Comparison of ENCODE assay signal across 11 mouse cellular contexts in genomic region chr9:123986217-123986616, GRCm38 (mm10). TPM values are rescaled to one million over a fixed set of nuclear protein-coding genes. Genes with fewer than 3 reads are reported as not detected.
DNase-seq lines count a peak whose midpoint lies in the region; ATAC-seq lines count a peak whose summit lies in the region.
"Had no signal": no experiment of that assay in that cellular context is flagged by ENCODE, and none has a peak within 500 bp of the region (broad histone marks: within the 10 kb centered on the region; RNA-seq: fewer than 3 reads in every experiment).

No protein-coding gene starts in this region.

- no peak overlapping the region for H3K9ac ChIP-seq in embryonic facial prominence, embryonic 14.5 days (ENCODE audit: low read depth, low read length)
- H3K9ac ChIP-seq in forebrain, embryonic 11.5 days (ENCODE audit: low read length) = no peak overlapping the region
- H3K9ac ChIP-seq: limb, embryonic 15.5 days had no signal

- no peaks in the 10 kb centered on the region for H3K4me1 ChIP-seq in embryonic facial prominence, embryonic 14.5 days (ENCODE audit: control insufficient read depth, insufficient read depth, low read length)
- no peaks in the 10 kb centered on the region for H3K4me1 ChIP-seq in forebrain, embryonic 11.5 days (replicated peaks; ENCODE audit: control insufficient read depth, insufficient read depth, low read length)
- H3K4me1 ChIP-seq: limb, embryonic 15.5 days had no signal

- no peak overlapping the region for H3K4me2 ChIP-seq in embryonic facial prominence, embryonic 14.5 days (ENCODE audit: low read depth, low read length)
- H3K4me2 ChIP-seq in forebrain, embryonic 11.5 days (ENCODE audit: low read depth, low read length, severe bottlenecking) = no peak overlapping the region
- H3K4me2 ChIP-seq: limb, embryonic 15.5 days had no signal

- H3K9me3 ChIP-seq in embryonic facial prominence, embryonic 14.5 days (ENCODE audit: control insufficient read depth, low read length) = no peaks in the 10 kb centered on the region
- no peaks in the 10 kb centered on the region for H3K9me3 ChIP-seq in forebrain, embryonic 11.5 days (ENCODE audit: control insufficient read depth, low read length)
- H3K9me3 ChIP-seq: limb, embryonic 15.5 days had no signal

- H3K27me3 ChIP-seq in embryonic facial prominence, embryonic 14.5 days (replicated peaks; ENCODE audit: control insufficient read depth, insufficient read depth, low read length) = no peaks in the 10 kb centered on the region
- no peaks in the 10 kb centered on the region for H3K27me3 ChIP-seq in forebrain, embryonic 11.5 days (ENCODE audit: control insufficient read depth, insufficient read depth, low read length)
- H3K27me3 ChIP-seq: limb, embryonic 15.5 days had no signal

- no peak overlapping the region for H3K27ac ChIP-seq in embryonic facial prominence, embryonic 14.5 days (replicated peaks; ENCODE audit: low read depth, low read length)
- H3K27ac ChIP-seq in forebrain, embryonic 11.5 days (ENCODE audit: low read depth, low read length) = no peak overlapping the region
- H3K27ac ChIP-seq: limb, embryonic 15.5 days had no signal

- peak; percentile 22 for DNase-seq in heart, postnatal 10 days
- DNase-seq in heart, postnatal 36 days = no peak
- peak; percentile 62 for DNase-seq in CD4-positive helper T cell, adult 2 months (ENCODE audit: low read depth, low spot score)
- DNase-seq in embryonic facial prominence, embryonic 14.5 days (ENCODE audit: low spot score) = peak; percentile 14
- peak; percentile 57 for DNase-seq in lung, postnatal 25 days (ENCODE audit: low spot score)
- no peak for DNase-seq in forebrain, embryonic 11.5 days (ENCODE audit: low spot score)
- no peak for DNase-seq in adipocyte (ENCODE audit: low spot score)
- DNase-seq in cerebellum, postnatal 36 days = no peak

- intact Hi-C loops in heart, postnatal 10 days (cut with DNase I) = loop anchor here (5.0 kb wide), 1 partner anchor 141 kb away; no protein-coding TSS in a partner anchor
- intact Hi-C loops in heart, postnatal 36 days (cut with DNase I) = no loop called here

- 93% methylated on average over 2 of the region's 2 CpGs for WGBS in embryonic facial prominence, embryonic 14.5 days
- WGBS in forebrain, embryonic 11.5 days = 82% methylated on average over 2 of the region's 2 CpGs

- H3K36me3 ChIP-seq in embryonic facial prominence, embryonic 14.5 days (ENCODE audit: control insufficient read depth, insufficient read depth, low read length) = no peaks in the 10 kb centered on the region
- H3K36me3 ChIP-seq in forebrain, embryonic 11.5 days (ENCODE audit: control insufficient read depth, insufficient read depth, low read length) = no peaks in the 10 kb centered on the region
- H3K36me3 ChIP-seq: limb, embryonic 15.5 days had no signal

- no peak overlapping the region for H3K4me3 ChIP-seq in embryonic facial prominence, embryonic 14.5 days (ENCODE audit: low read depth, low read length)
- no peak overlapping the region for H3K4me3 ChIP-seq in forebrain, embryonic 11.5 days (ENCODE audit: low read depth, low read length)
- H3K4me3 ChIP-seq: limb, embryonic 15.5 days had no signal

- no peak for ATAC-seq in embryonic facial prominence, embryonic 14.5 days (ENCODE audit: low read depth)
- no peak for ATAC-seq in forebrain, embryonic 11.5 days (replicated peaks; ENCODE audit: low FRiP score)

RNA-seq across cellular contexts. Expression of gene Ccr1l1, which starts 8.0 kb away (rescaled TPM):
- not detected for total RNA-seq in heart, postnatal 10 days (2021)
- not detected for total RNA-seq in heart, postnatal 36 days (2021)
- polyA plus RNA-seq in embryonic facial prominence, embryonic 14.5 days (2014; fragmentation: Nextera tagmentation; extraction: Ambion mirVana) = not detected in 2 replicates
- not detected in 2 replicates for polyA plus RNA-seq in forebrain, embryonic 11.5 days (2014; fragmentation: Nextera tagmentation; extraction: Ambion mirVana)
- polyA plus RNA-seq: frontal cortex, adult 2 months; limb, embryonic 15.5 days; small intestine, adult 2 months had no signal

RNA-seq across cellular contexts. Expression of gene Ccr1, which starts 17.7 kb away (rescaled TPM):
- 1 to 10 TPM; 1.3 to 1.7 TPM for total RNA-seq in heart, postnatal 10 days (2021)
- 1 to 10 TPM; 1.1 to 1.3 TPM for total RNA-seq in heart, postnatal 36 days (2021)
- 4.7 and 5.0 TPM in 2 replicates for polyA plus RNA-seq in embryonic facial prominence, embryonic 14.5 days (2014; fragmentation: Nextera tagmentation; extraction: Ambion mirVana)
- polyA plus RNA-seq in forebrain, embryonic 11.5 days (2014; fragmentation: Nextera tagmentation; extraction: Ambion mirVana) = 0.60 TPM in 2 replicates

RNA-seq across cellular contexts. Expression of gene Ccr3, which starts 35.6 kb away (rescaled TPM):
- under 1 TPM in 1 of 2 experiments, not detected in 1; 0.10 TPM for total RNA-seq in heart, postnatal 10 days (2021)
- total RNA-seq in heart, postnatal 36 days (2021) = not detected
- polyA plus RNA-seq in embryonic facial prominence, embryonic 14.5 days (2014; fragmentation: Nextera tagmentation; extraction: Ambion mirVana) = 0.20 and 0.28 TPM in 2 replicates
- polyA plus RNA-seq in forebrain, embryonic 11.5 days (2014; fragmentation: Nextera tagmentation; extraction: Ambion mirVana) = not detected in 2 replicates
- polyA plus RNA-seq: limb, embryonic 15.5 days had no signal

Comparison
In these comparisons a context has a peak if more than half of its experiments do, and no peak if none do; other contexts are left out.
1. DNase-seq: peak in heart, postnatal 10 days (2 of 2), CD4-positive helper T cell, adult 2 months (single experiment), embryonic facial prominence, embryonic 14.5 days (single experiment) and lung, postnatal 25 days (single experiment); none in heart, postnatal 36 days (0 of 2), forebrain, embryonic 11.5 days (single experiment), adipocyte (single experiment) and cerebellum, postnatal 36 days (0 of 2).